Mouse (Mus musculus): ENCODE measurements around the gene Macf1. TPM values are rescaled to one million over a fixed set of nuclear protein-coding genes. Genes with fewer than 3 reads are reported as not detected.
A peak's percentile ranks its signal among the peaks of the same experiment; 100 is the strongest.

The Macf1 gene
- polyA plus RNA-seq, 1 experiment from 2014 or later, result 75.7 TPM

DNA sequence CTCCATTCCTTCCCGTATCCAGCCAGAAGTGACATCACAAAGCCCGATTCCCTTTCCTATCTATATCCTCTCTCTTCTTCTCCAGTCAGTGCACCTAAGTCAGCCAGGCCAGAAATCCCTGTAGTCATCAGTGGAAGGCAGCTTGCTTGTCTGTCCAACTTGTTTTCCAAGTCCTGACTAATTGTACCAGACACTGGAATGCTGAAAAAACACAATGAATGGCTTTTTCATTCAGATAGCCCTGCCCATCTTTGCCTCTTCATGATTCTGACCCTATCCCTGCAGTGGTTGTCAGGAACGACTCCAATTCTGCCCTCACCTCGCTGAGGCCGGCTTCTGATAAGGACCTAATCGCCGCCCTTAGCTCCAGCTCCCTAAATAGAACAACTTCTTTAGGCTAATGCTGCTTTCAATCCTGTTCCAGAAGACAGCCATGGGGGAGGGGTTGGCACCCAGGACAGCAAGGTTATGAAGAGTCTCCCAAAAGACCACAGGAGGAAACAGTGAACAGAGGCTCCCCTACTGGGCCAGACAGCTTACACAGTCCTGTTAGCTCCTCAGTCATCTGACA lies 118.8 kb downstream of the Macf1 start:
- WGBS, result 39% methylated on average over 7 of the region's 7 CpGs
- Histone ChIP-seq H3K4me1 (ENCODE audit: control insufficient read depth, insufficient read depth, low read length) (peaks cover 10% of the 10 kb centered on the region), H3K27me3 (ENCODE audit: control insufficient read depth, insufficient read depth, low read depth, low read length) (no peaks in the 10 kb centered on the region), H3K9ac (ENCODE audit: low read depth, low read length) (no peak overlapping the region), H3K27ac (ENCODE audit: low read length) (no peak overlapping the region), H3K4me2 (ENCODE audit: low read length) (no peak overlapping the region), H3K9me3 (replicated peaks; ENCODE audit: control insufficient read depth, low read length, poor library complexity, severe bottlenecking) (no peaks in the 10 kb centered on the region), H3K36me3 (ENCODE audit: control insufficient read depth, insufficient read depth, low read length) (no peaks in the 10 kb centered on the region), H3K4me3 (ENCODE audit: low read depth, low read length) (no peak overlapping the region)
- ATAC-seq, result peak; percentile 39; the same call in 1 of the 2 replicates

DNA sequence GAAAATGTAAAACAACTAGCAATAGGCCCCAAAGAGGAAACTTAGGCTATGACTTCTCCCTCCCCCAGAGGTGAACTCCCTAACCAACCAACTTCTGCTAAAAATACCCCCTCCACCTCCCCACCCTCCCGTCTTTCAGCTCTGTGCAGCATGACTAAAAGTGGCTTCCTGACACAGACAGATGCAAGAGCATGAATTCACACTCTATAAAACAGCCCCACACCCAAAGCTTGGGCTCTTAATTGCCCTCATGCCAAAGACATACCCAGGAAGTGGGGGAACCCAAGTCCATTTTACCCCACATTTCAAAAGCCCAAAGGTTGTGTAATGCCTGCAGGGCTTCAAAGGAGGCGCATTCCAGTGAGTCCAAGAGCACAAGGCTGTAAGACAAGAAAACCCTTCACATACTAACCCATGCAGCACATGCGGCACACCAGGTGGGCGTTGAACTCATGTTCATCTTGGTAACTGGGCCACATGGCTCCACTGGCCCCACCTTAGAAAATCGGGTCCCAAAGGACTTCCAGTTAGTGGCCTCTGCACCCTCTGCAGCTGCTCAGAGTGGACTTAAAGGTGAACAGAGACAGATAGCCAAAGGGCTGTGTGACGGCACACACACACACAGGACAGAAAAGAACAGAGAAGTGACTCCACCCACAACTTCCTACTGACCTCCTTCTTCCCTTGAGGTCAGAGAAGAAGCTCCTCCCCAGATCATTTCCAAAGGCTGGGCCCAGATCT lies 119.9 kb downstream of the Macf1 start:
- Histone ChIP-seq H3K36me3 (ENCODE audit: control insufficient read depth, insufficient read depth, low read length) (no peaks in the 10 kb centered on the region), H3K4me1 (ENCODE audit: control insufficient read depth, insufficient read depth, low read length) (peaks cover 10% of the 10 kb centered on the region), H3K4me2 (ENCODE audit: low read length) (no peak overlapping the region), H3K9ac (ENCODE audit: low read depth, low read length) (no peak overlapping the region), H3K9me3 (replicated peaks; ENCODE audit: control insufficient read depth, low read length, poor library complexity, severe bottlenecking) (no peaks in the 10 kb centered on the region), H3K4me3 (ENCODE audit: low read depth, low read length) (no peak overlapping the region), H3K27me3 (ENCODE audit: control insufficient read depth, insufficient read depth, low read depth, low read length) (no peaks in the 10 kb centered on the region), H3K27ac (ENCODE audit: low read length) (no peak overlapping the region)
- WGBS, result 85% methylated on average over 6 of the region's 6 CpGs
- no peak for ATAC-seq

DNA sequence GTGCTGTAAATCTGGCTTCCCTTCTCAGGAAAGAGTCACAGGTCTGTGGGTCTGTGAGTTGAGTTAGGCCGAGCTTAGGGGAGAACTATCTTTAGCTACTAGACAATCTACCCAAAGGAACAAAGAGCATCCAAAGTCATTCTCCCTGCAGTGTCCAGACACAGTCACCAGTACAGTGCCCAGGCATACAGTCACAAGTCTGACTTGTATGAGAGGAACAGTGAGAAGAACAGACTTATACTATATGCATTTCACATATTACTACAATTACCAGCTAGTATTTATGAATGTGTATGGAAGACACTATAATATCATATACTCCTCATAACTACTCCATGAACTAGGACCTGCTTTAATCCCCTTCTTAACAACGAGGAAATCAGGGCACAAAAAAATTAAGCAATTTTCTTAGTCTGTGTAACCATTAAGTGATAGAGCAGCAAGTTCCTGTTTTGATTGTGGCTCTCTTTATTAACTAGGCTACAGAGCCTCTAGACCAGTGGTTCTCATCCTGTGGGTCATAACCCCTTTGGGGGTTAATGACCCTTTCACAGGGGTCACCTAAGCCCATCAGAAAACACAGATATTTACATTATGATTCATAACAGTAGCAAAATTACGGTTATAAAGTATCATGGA lies 121.9 kb downstream of the Macf1 start:
- WGBS, result 91% methylated on average over 3 of the region's 3 CpGs
- Histone ChIP-seq H3K4me1 (ENCODE audit: control insufficient read depth, insufficient read depth, low read length) (peaks cover 10% of the 10 kb centered on the region), H3K27ac (ENCODE audit: low read length) (no peak overlapping the region)

DNA sequence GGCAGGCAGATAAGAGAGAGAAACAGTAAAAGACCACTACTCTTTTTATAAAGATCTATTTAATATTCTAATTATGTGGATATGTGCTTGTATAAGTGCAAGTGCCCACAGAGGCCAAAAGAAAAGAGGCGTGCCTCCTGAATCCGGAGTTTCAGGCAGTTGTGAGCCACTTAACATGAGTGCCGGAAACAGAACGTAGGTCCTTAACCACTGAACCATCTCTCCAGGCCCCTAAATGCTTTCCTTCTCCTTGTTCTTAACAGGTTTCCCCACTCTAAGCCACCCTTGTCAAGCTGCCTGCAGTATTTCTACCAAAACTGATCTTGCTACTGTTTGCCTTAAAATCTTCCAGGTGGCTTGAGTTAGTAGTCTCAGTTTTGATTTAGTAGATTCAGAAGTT lies 123.3 kb downstream of the Macf1 start:
- no peak for ATAC-seq
- H3K27me3 ChIP-seq (ENCODE audit: control insufficient read depth, insufficient read depth, low read depth, low read length), result no peaks in the 10 kb centered on the region
- no peak overlapping the region for H3K9ac ChIP-seq (ENCODE audit: low read depth, low read length)
- no peaks in the 10 kb centered on the region for H3K36me3 ChIP-seq (ENCODE audit: control insufficient read depth, insufficient read depth, low read length)
- WGBS, result 95% methylated on average over 4 of the region's 4 CpGs
- no peaks in the 10 kb centered on the region for H3K9me3 ChIP-seq (replicated peaks; ENCODE audit: control insufficient read depth, low read length, poor library complexity, severe bottlenecking)
- H3K4me3 ChIP-seq (ENCODE audit: low read depth, low read length), result no peak overlapping the region
- peaks cover 10% of the 10 kb centered on the region for H3K4me1 ChIP-seq (ENCODE audit: control insufficient read depth, insufficient read depth, low read length)
- H3K4me2 ChIP-seq (ENCODE audit: low read length), result no peak overlapping the region
- H3K27ac ChIP-seq (ENCODE audit: low read length), result no peak overlapping the region

More for the DNA sequence above, 121.9 kb downstream of the Macf1 start:
- Histone ChIP-seq H3K27me3 (ENCODE audit: control insufficient read depth, insufficient read depth, low read depth, low read length) (no peaks in the 10 kb centered on the region), H3K36me3 (ENCODE audit: control insufficient read depth, insufficient read depth, low read length) (no peaks in the 10 kb centered on the region), H3K4me2 (ENCODE audit: low read length) (no peak overlapping the region), H3K9ac (ENCODE audit: low read depth, low read length) (no peak overlapping the region), H3K4me3 (ENCODE audit: low read depth, low read length) (no peak overlapping the region), H3K9me3 (replicated peaks; ENCODE audit: control insufficient read depth, low read length, poor library complexity, severe bottlenecking) (no peaks in the 10 kb centered on the region)
- ATAC-seq, result no peak

DNA sequence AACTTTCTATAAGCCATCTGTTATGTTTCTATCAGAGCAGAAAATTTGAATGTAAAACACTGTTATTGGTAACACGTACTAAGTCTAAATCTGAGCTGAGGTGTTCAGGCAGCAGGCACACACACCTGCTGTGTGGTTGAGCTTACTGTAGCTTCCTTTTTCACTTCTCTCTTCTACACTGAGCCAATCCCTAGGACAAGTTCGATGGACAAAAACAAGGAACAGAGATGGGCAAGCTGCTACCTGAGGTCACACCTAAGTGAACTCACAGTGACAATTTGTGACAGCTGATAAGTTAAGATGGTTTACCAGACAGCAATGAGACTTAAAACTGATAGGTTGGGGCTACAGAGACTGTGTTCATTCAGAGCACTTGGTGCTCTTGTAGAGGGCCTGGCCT lies 125.7 kb downstream of the Macf1 start:
- H3K4me1 ChIP-seq (ENCODE audit: control insufficient read depth, insufficient read depth, low read length), result no peaks in the 10 kb centered on the region; the same call in 1 of the 2 replicates
- no peaks in the 10 kb centered on the region for H3K36me3 ChIP-seq (ENCODE audit: control insufficient read depth, insufficient read depth, low read length)
- H3K27ac ChIP-seq (ENCODE audit: low read length), result no peak overlapping the region
- H3K4me2 ChIP-seq (ENCODE audit: low read length), result no peak overlapping the region
- ATAC-seq, result no peak
- no peaks in the 10 kb centered on the region for H3K27me3 ChIP-seq (ENCODE audit: control insufficient read depth, insufficient read depth, low read depth, low read length)
- H3K4me3 ChIP-seq (ENCODE audit: low read depth, low read length), result no peak overlapping the region
- 97% methylated on average over 2 of the region's 2 CpGs for WGBS
- no peaks in the 10 kb centered on the region for H3K9me3 ChIP-seq (replicated peaks; ENCODE audit: control insufficient read depth, low read length, poor library complexity, severe bottlenecking)
- H3K9ac ChIP-seq (ENCODE audit: low read depth, low read length), result no peak overlapping the region

DNA sequence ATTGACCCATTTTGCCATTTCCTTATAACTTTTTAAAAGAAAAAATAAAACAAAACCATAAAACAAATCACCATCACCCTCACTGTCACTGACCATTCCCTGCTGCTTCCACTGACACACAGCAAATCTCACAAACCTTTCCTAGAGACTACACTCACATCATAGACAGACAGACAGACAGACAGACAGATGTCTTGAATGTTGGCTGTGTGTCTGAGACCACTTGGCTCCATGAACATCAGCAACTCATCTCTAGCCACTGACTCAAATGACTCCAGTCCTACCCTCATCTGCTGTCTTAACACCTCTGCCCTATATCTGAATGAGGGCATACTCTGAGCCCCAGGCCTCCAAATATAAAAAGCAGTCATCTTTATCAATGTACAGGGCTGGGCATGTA lies 128.9 kb downstream of the Macf1 start:
- H3K27me3 ChIP-seq (ENCODE audit: control insufficient read depth, insufficient read depth, low read depth, low read length), result no peaks in the 10 kb centered on the region
- peaks cover 4% of the 10 kb centered on the region for H3K4me1 ChIP-seq (ENCODE audit: control insufficient read depth, insufficient read depth, low read length)
- no peaks in the 10 kb centered on the region for H3K9me3 ChIP-seq (replicated peaks; ENCODE audit: control insufficient read depth, low read length, poor library complexity, severe bottlenecking)
- no peak overlapping the region for H3K27ac ChIP-seq (ENCODE audit: low read length)
- no peaks in the 10 kb centered on the region for H3K36me3 ChIP-seq (ENCODE audit: control insufficient read depth, insufficient read depth, low read length)
- no peak overlapping the region for H3K4me2 ChIP-seq (ENCODE audit: low read length)
- no peak overlapping the region for H3K9ac ChIP-seq (ENCODE audit: low read depth, low read length)
- H3K4me3 ChIP-seq (ENCODE audit: low read depth, low read length), result no peak overlapping the region
- ATAC-seq, result no peak

DNA sequence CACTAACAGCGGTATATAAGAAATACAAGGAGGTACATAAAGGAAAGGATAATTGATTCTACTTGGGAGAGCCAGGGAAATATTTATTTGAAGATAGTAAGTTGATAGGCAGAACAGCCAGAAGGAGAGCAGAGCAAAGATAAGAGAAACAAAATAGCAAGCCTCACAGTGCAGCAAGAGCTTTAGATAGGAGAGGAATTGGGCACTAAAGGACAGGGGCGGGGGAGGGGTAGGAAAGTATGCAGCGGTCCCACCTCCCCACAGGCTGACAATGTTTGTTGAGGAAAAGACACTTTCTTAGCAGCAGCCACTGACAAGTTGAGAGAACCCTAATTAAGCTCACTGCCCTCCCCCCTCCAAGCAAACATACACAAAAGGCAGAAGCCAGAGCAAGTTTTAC lies 131.5 kb downstream of the Macf1 start:
- no peak for ATAC-seq
- no peaks in the 10 kb centered on the region for H3K9me3 ChIP-seq (replicated peaks; ENCODE audit: control insufficient read depth, low read length, poor library complexity, severe bottlenecking)
- H3K36me3 ChIP-seq (ENCODE audit: control insufficient read depth, insufficient read depth, low read length), result no peaks in the 10 kb centered on the region
- H3K27ac ChIP-seq (ENCODE audit: low read length), result no peak overlapping the region
- no peak overlapping the region for H3K9ac ChIP-seq (ENCODE audit: low read depth, low read length)
- 42% methylated on average over 3 of the region's 3 CpGs for WGBS
- H3K4me3 ChIP-seq (ENCODE audit: low read depth, low read length), result no peak overlapping the region
- H3K27me3 ChIP-seq (ENCODE audit: control insufficient read depth, insufficient read depth, low read depth, low read length), result no peaks in the 10 kb centered on the region
- peaks cover 4% of the 10 kb centered on the region for H3K4me1 ChIP-seq (ENCODE audit: control insufficient read depth, insufficient read depth, low read length)
- no peak overlapping the region for H3K4me2 ChIP-seq (ENCODE audit: low read length)

DNA sequence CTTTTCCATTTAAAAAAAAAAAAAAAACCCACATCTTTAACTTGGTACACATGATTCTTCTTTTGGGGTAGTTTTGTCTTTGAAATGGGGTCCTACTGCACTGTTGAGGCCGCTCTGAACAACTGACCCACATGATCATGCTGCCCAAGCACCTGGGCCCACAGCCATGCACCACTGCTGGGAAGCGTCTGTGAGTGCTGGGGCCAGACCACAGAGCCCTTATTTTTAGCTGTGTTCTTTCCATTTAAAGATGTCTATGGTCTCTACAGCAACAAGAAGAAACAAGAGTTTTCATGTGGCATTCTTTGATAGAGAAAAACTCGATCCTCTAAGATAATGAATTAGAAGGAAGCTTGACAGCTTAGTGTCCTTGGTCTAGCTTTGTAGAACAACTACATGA lies 135.8 kb downstream of the Macf1 start:
- 94% methylated on average over 3 of the region's 3 CpGs for WGBS
- H3K27me3 ChIP-seq (ENCODE audit: control insufficient read depth, insufficient read depth, low read depth, low read length), result no peaks in the 10 kb centered on the region
- H3K27ac ChIP-seq (ENCODE audit: low read length), result no peak overlapping the region
- no peaks in the 10 kb centered on the region; the same call in 1 of the 2 replicates for H3K36me3 ChIP-seq (ENCODE audit: control insufficient read depth, insufficient read depth, low read length)
- no peak overlapping the region for H3K4me3 ChIP-seq (ENCODE audit: low read depth, low read length)
- H3K4me1 ChIP-seq (ENCODE audit: control insufficient read depth, insufficient read depth, low read length), result peaks cover 4% of the 10 kb centered on the region
- H3K9me3 ChIP-seq (replicated peaks; ENCODE audit: control insufficient read depth, low read length, poor library complexity, severe bottlenecking), result no peaks in the 10 kb centered on the region
- ATAC-seq, result no peak
- H3K4me2 ChIP-seq (ENCODE audit: low read length), result no peak overlapping the region
- H3K9ac ChIP-seq (ENCODE audit: low read depth, low read length), result no peak overlapping the region

DNA sequence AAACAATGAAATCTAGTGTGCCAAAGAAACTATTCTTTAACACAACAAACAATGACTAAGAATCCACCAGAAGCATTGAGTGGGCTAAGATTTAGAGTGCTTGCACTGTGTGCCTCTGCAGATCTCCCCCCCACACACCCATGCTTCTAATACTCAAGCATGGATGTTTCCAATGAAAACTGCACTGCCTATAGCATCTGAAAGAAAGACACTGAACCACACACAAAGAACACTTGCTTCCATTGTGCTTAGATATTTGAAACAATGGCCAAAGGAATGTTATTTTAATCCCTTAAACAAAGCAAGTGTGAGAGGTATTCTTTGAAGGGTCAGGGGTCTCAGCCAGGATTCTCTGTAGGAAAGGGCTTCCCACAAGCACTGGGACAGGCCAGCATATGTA lies 140.5 kb downstream of the Macf1 start:
- H3K36me3 ChIP-seq (ENCODE audit: control insufficient read depth, insufficient read depth, low read length), result no peaks in the 10 kb centered on the region; the same call in 1 of the 2 replicates
- no peaks in the 10 kb centered on the region for H3K4me1 ChIP-seq (ENCODE audit: control insufficient read depth, insufficient read depth, low read length)
- H3K27ac ChIP-seq (ENCODE audit: low read length), result no peak overlapping the region
- H3K4me2 ChIP-seq (ENCODE audit: low read length), result no peak overlapping the region
- no peaks in the 10 kb centered on the region for H3K27me3 ChIP-seq (ENCODE audit: control insufficient read depth, insufficient read depth, low read depth, low read length)
- ATAC-seq, result no peak
- no peaks in the 10 kb centered on the region for H3K9me3 ChIP-seq (replicated peaks; ENCODE audit: control insufficient read depth, low read length, poor library complexity, severe bottlenecking)
- no peak overlapping the region for H3K9ac ChIP-seq (ENCODE audit: low read depth, low read length)
- H3K4me3 ChIP-seq (ENCODE audit: low read depth, low read length), result no peak overlapping the region

All from midbrain, embryonic 16.5 days (tissue).